Mouse (Mus musculus) embryonic facial prominence, embryonic 12.5 days (tissue): ENCODE measurements at regions not wholly inside any gene's neighbourhood (a gene's known extent, or its start where the extent isn't known, plus 50 kb on each side); places are given as distances from the start of the nearest gene placed in this dataset.

Source experiments
- ATAC-seq: fragments of 200-750 bp; cut with Nextera tagmentation; 2 replicates; pipeline ENCODE4 v1.8.0; 2017; ENCODE audit not compliant: insufficient number of reproducible peaks, insufficient read depth, low FRiP score, low TSS enrichment
- H3K27ac ChIP-seq: fragments of 300-500 bp; sonication (generic); 2 replicates; pipeline ENCODE4 v1.5.1; 2016; ENCODE audit warnings: mild to moderate bottlenecking
- H3K27me3 ChIP-seq: fragments of 300-500 bp; sonication (generic); 2 replicates; pipeline ENCODE4 v1.6.1; 2016; ENCODE audit warnings: mild to moderate bottlenecking, moderate library complexity
- H3K36me3 ChIP-seq: fragments of 300-500 bp; sonication (generic); 2 replicates; pipeline ENCODE4 v1.6.1; 2016; ENCODE audit warnings: mild to moderate bottlenecking
- H3K4me1 ChIP-seq: fragments of 300-500 bp; sonication (generic); 2 replicates; pipeline ENCODE4 v1.6.1; 2016
- H3K4me2 ChIP-seq: fragments of 300-500 bp; sonication (generic); replicated peaks from 2 replicates; pipeline ENCODE4 v1.6.1; 2016; ENCODE audit warnings: mild to moderate bottlenecking, moderate library complexity
- H3K4me3 ChIP-seq: fragments of 300-500 bp; sonication (generic); 2 replicates; pipeline ENCODE4 v1.5.1; 2016; ENCODE audit warnings: mild to moderate bottlenecking
- H3K9ac ChIP-seq: fragments of 300-500 bp; sonication (generic); 2 replicates; pipeline ENCODE4 v1.6.1; 2016; ENCODE audit warnings: mild to moderate bottlenecking, moderate library complexity
- H3K9me3 ChIP-seq: fragments of 300-500 bp; sonication (generic); 2 replicates; pipeline ENCODE4 v1.6.1; 2016; ENCODE audit warnings: mild to moderate bottlenecking, moderate library complexity
- WGBS: fragments of 180-500 bp; shearing (Covaris S2); methylation state at CpG from one replicate; pipeline ENCODE4 v1.1.7; 2016; 5-methylcytosine and 5-hydroxymethylcytosine counted together

- Histone ChIP-seq H3K4me1 (peaks cover 3% of the 10 kb centered on the region; the same call in 1 of the 2 replicates), H3K4me2 (no peak overlapping the region), H3K27me3 (no peaks in the 10 kb centered on the region), H3K27ac (no peak overlapping the region), H3K4me3 (no peak overlapping the region), H3K36me3 (no peaks in the 10 kb centered on the region), H3K9ac (no peak overlapping the region), H3K9me3 (no peaks in the 10 kb centered on the region)
- ATAC-seq, result no peak
- 81% methylated on average over 5 of the region's 5 CpGs for WGBS
These were observed 346.6 kb downstream of the Ankrd50 start for GRCm38 (mm10) chr3:38138014-38138413.

DNA sequence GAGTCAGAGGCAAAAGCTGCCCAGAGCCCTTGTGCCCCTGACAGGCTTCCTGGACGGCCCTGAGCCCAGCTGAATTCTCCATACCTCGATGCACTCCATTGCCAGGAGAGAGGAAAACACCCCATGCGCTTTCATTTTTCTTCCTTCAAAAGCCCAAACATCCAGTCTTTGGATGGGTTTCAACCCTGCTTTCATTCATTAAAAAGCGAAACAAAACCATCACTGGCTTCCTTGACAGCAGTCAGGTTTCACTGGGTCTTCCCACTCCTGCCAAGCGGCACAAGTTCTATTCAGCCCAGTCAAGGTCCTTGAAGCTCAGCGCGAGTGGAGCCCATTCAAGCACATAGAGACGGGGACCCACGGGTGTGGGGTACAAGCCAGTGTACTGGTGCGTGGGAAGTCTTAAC lies 348.8 kb downstream of the Ankrd50 start:
- H3K9ac ChIP-seq, result no peak overlapping the region
- no peak for ATAC-seq
- no peaks in the 10 kb centered on the region for H3K9me3 ChIP-seq
- H3K36me3 ChIP-seq, result no peaks in the 10 kb centered on the region
- H3K4me2 ChIP-seq, result no peak overlapping the region
- H3K27ac ChIP-seq, result no peak overlapping the region
- H3K4me3 ChIP-seq, result no peak overlapping the region
- no peaks in the 10 kb centered on the region for H3K27me3 ChIP-seq
- H3K4me1 ChIP-seq, result no peaks in the 10 kb centered on the region
- 90% methylated on average over 10 of the region's 10 CpGs for WGBS

GRCm38 (mm10) chr3:38134425-38134824 lies 350.2 kb downstream of the Ankrd50 start:
- WGBS, result 83% methylated on average over 4 of the region's 4 CpGs
- H3K4me1 ChIP-seq, result no peaks in the 10 kb centered on the region
- no peaks in the 10 kb centered on the region for H3K36me3 ChIP-seq
- no peaks in the 10 kb centered on the region for H3K27me3 ChIP-seq
- ATAC-seq, result no peak
- H3K9ac ChIP-seq, result no peak overlapping the region
- no peak overlapping the region for H3K4me3 ChIP-seq
- no peaks in the 10 kb centered on the region for H3K9me3 ChIP-seq
- H3K4me2 ChIP-seq, result no peak overlapping the region
- no peak overlapping the region for H3K27ac ChIP-seq

DNA sequence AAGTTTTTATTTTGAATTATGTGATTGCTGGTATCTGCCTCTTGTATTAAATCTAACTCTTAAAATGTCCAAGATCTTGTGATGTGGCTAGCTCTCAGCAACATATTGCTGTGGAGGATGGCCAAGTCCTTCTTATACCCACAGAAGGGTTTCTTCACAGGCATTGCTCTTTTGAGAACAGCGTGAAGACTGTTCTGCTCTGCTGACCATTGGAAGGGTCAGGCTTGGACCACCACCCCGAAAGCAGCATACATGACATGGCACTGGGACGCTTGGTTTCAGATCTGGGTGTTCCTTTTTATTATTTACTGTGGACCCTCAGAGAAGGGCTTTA lies 352.8 kb downstream of the Ankrd50 start:
- no peak overlapping the region for H3K27ac ChIP-seq
- no peak for ATAC-seq
- no peaks in the 10 kb centered on the region for H3K27me3 ChIP-seq
- no peak overlapping the region for H3K4me2 ChIP-seq
- H3K9ac ChIP-seq, result no peak overlapping the region
- H3K4me1 ChIP-seq, result no peaks in the 10 kb centered on the region
- H3K4me3 ChIP-seq, result no peak overlapping the region
- H3K36me3 ChIP-seq, result no peaks in the 10 kb centered on the region
- H3K9me3 ChIP-seq, result no peaks in the 10 kb centered on the region
- 88% methylated on average over 3 of the region's 3 CpGs for WGBS

DNA sequence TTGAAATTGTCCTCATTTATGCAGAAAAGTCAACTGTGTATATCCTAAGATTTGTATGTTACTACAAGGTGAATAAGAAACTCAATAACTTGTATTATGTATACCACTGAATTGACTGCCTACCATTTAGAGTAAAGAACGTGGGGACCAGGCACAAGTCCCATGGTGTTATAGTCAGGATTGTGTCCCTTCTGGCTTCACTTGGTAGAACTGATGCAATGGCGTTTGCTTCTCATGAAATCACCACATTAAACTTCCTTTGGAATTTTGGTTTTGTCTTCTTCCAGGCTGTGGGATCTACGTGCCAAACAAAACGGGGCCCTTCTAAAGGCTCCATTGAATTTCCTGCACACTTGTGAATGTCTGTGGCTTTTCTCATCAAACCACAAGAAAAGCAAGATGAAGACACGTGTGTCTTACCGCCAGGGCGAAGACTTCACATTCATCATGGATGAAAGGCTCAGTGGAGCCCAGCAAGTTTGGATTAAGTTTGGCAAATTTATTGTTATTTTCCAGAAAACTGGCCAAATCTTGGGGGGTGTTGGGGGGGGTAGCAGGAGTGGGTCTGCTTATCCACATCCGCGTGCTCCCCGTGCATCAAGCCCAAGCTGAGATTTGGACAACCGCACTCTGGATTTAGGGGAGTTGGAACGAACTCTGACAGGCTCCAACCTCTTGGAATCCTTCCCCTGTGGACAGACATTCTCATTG lies 353.3 kb downstream of the Ankrd50 start:
- ATAC-seq, result no peak
- Histone ChIP-seq H3K4me1 (no peaks in the 10 kb centered on the region), H3K36me3 (no peaks in the 10 kb centered on the region), H3K9me3 (no peaks in the 10 kb centered on the region), H3K4me2 (no peak overlapping the region), H3K27ac (no peak overlapping the region), H3K4me3 (no peak overlapping the region), H3K9ac (no peak overlapping the region), H3K27me3 (no peaks in the 10 kb centered on the region)
- 89% methylated on average over 12 of the region's 12 CpGs for WGBS

- H3K9ac ChIP-seq, result no peak overlapping the region
- no peak for ATAC-seq
These were observed 354.6 kb downstream of the Ankrd50 start for GRCm38 (mm10) chr3:38130088-38130487.

DNA sequence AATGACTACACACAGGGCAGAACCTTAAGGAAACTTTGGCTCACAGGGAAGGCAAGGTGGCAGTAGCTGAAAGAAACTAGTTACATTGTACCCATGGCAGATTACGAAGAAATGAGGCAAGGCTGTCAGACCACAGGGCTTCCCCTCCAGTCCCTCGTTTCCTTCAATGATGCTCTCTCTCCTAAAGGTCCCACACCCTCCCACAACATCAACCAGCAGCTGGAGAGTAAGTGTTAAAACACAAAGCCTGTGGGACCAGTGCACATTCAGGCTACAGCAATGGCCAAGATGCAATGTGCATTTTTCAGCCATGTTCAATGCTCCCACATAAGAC lies 355.5 kb downstream of the Ankrd50 start:
- Histone ChIP-seq H3K9ac (no peak overlapping the region), H3K27ac (no peak overlapping the region), H3K4me1 (no peaks in the 10 kb centered on the region), H3K4me2 (no peak overlapping the region), H3K9me3 (no peaks in the 10 kb centered on the region), H3K4me3 (no peak overlapping the region), H3K27me3 (no peaks in the 10 kb centered on the region), H3K36me3 (no peaks in the 10 kb centered on the region)
- WGBS, result 82% methylated on average over 2 of the region's 2 CpGs
- ATAC-seq, result no peak

More at GRCm38 (mm10) chr3:38130088-38130487, 354.6 kb downstream of the Ankrd50 start:
- Histone ChIP-seq H3K4me3 (no peak overlapping the region), H3K4me1 (no peaks in the 10 kb centered on the region), H3K9me3 (no peaks in the 10 kb centered on the region), H3K4me2 (no peak overlapping the region), H3K36me3 (no peaks in the 10 kb centered on the region), H3K27me3 (no peaks in the 10 kb centered on the region), H3K27ac (no peak overlapping the region)
- 61% methylated on average over 1 of the region's 1 CpGs for WGBS

GRCm38 (mm10) chr3:38128486-38129166 lies 356.0 kb downstream of the Ankrd50 start:
- WGBS, result 52% methylated on average over 5 of the region's 5 CpGs
- no peak for ATAC-seq
- H3K9me3 ChIP-seq, result no peaks in the 10 kb centered on the region
- H3K4me1 ChIP-seq, result no peaks in the 10 kb centered on the region
- H3K4me3 ChIP-seq, result no peak overlapping the region
- H3K4me2 ChIP-seq, result no peak overlapping the region
- no peaks in the 10 kb centered on the region for H3K27me3 ChIP-seq
- H3K27ac ChIP-seq, result no peak overlapping the region
- H3K9ac ChIP-seq, result no peak overlapping the region
- no peaks in the 10 kb centered on the region for H3K36me3 ChIP-seq

- Histone ChIP-seq H3K4me2 (no peak overlapping the region), H3K27me3 (no peaks in the 10 kb centered on the region), H3K9ac (no peak overlapping the region), H3K4me3 (no peak overlapping the region), H3K9me3 (no peaks in the 10 kb centered on the region), H3K27ac (no peak overlapping the region), H3K36me3 (no peaks in the 10 kb centered on the region), H3K4me1 (no peaks in the 10 kb centered on the region)
- WGBS, result 51% methylated on average over 7 of the region's 7 CpGs
- no peak for ATAC-seq
These were observed 368.4 kb downstream of the Ankrd50 start for GRCm38 (mm10) chr3:38116071-38116787.

DNA sequence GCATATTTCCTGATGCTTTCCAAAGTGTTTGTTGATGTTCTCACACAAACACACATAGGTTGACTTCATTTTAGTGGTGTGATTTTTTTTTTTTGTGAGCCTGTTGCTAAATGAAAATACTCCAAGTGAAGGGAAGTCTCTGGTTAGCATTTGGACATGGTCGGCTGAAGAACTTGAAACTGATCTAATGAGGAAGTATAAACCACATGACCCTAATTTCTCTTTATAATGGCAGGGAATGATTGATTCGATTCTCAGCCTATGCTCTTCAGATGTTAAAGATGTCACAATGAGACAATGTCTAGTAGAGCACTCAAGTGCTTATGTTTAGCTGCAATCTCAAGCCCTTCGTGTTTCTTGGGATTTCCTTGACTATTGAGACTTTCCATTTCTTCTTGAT lies 372.1 kb downstream of the Ankrd50 start:
- no peak overlapping the region for H3K4me3 ChIP-seq
- H3K4me1 ChIP-seq, result no peaks in the 10 kb centered on the region
- 86% methylated on average over 3 of the region's 3 CpGs for WGBS
- H3K36me3 ChIP-seq, result no peaks in the 10 kb centered on the region
- no peak for ATAC-seq
- no peaks in the 10 kb centered on the region for H3K27me3 ChIP-seq
- no peaks in the 10 kb centered on the region for H3K9me3 ChIP-seq
- no peak overlapping the region for H3K4me2 ChIP-seq
- H3K9ac ChIP-seq, result no peak overlapping the region
- H3K27ac ChIP-seq, result no peak overlapping the region

GRCm38 (mm10) chr3:38105022-38105857 lies 379.4 kb downstream of the Ankrd50 start:
- Histone ChIP-seq H3K4me2 (no peak overlapping the region), H3K4me1 (no peaks in the 10 kb centered on the region), H3K36me3 (no peaks in the 10 kb centered on the region), H3K4me3 (no peak overlapping the region), H3K27ac (no peak overlapping the region), H3K9me3 (no peaks in the 10 kb centered on the region), H3K27me3 (no peaks in the 10 kb centered on the region), H3K9ac (no peak overlapping the region)
- no peak for ATAC-seq
- WGBS, result 77% methylated on average over 4 of the region's 4 CpGs
